Mouse (Mus musculus) v-Abl transformed pro-B cells (cell line): ENCODE results near the gene Smoc1.

Experiments used
- in situ Hi-C, 2 experiments: fragments of 400-800 bp; cut with MboI; formaldehyde crosslinking; loops; one replicate each; pipeline ENCODE4 v1.15.1; 2025; ENCODE audit not compliant: unreplicated experiment in 2 of 2

Smoc1 gene

DNA sequence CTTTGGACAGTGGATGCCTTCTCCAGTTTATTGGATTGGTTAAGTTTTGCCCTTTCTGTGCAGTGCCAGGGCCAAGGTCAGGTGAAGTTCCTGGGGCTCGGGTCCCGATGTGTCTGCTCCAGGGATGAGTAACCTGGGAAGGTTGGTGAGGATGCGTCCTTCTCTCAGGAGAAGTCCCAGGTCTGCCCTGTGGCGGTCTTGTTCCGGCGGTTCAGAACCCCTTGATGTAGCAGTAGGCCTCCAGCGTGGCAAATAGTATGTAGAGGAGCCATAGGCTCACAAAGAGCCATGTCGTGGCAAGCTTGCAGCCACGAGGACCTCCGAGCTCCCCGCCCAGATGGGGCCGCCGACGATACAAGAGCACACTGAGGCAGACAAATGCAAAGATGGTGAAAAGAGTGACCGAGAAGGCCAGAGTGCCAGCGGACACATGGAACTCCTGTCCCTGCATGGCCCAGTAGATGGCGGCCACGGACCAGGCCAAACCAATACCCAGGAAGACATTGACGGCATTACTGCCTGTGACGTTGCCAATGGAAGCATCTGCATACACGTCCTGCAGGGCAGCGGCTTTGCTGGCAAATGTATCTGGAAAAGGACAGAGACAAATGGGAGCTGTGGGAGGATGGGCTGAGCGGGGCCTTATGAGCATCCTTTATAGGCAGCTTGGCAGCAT is 172.8 kb downstream of the Smoc1 start:
- in situ Hi-C loops = loop anchor here in 1 of 2 experiments (25.0 kb wide), 1 partner anchor 1037 kb away; no protein-coding TSS in a partner anchor

DNA sequence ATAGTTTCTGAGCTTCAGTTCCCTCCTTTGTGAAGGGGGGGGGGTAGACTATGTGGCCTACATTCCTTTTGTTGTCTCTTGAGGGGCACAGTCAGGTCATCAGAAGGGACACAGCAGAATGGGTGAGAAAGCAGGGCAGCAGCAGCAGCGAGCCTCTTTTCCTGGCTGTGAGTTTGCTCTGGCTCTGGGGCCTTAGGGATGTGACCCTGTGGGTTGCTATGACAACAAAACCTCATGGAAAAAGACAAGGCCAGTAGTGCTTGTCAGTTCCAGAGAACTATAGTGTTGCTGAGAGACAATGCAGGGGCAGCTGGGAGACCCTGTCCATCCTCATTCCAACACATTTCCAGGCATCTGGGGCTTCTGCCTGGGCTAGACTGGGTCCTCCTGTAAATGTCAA is 176.6 kb downstream of the Smoc1 start:
- in situ Hi-C loops = loop anchor here in 1 of 2 experiments (10.0 kb wide), 1 partner anchor 582 kb away; the partner anchor contains the start of gene Map3k9

- in situ Hi-C loops = loop anchor here in 1 of 2 experiments (10.0 kb wide), 1 partner anchor 579 kb away; the partner anchor contains the start of gene Map3k9
Measured at GRCm38 (mm10) chr12:81205619-81206560, 179.3 kb downstream of the Smoc1 start.

DNA sequence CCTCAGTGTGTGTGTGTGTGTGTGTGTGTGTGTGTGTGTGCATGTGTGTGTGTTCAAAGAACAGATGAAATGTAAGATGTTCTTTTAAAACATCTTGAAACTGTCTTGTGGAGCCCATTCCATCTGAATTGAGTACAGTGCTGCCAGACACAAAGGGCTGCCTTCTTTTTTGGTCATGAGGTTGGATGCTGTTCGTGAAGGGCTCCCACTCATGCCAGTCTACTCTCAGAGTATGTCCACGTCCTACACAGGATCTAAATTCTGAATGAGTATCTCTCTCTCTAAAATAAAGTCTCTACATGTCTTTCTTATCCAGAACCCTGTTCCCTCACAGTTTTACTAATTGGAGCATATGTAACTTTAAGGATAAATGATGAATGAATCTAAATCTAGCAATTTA is 182.0 kb downstream of the Smoc1 start:
- in situ Hi-C loops = loop anchor here in 1 of 2 experiments (10.0 kb wide), 1 partner anchor 576 kb away; the partner anchor contains the start of gene Map3k9

GRCm38 (mm10) chr12:81219339-81219738 is 192.7 kb downstream of the Smoc1 start:
- in situ Hi-C loops = no loop called here

GRCm38 (mm10) chr12:81223276-81223675 is 196.7 kb downstream of the Smoc1 start:
- in situ Hi-C loops = no loop called here

- in situ Hi-C loops = no loop called here
Measured at GRCm38 (mm10) chr12:81224843-81225242, 198.2 kb downstream of the Smoc1 start.

DNA sequence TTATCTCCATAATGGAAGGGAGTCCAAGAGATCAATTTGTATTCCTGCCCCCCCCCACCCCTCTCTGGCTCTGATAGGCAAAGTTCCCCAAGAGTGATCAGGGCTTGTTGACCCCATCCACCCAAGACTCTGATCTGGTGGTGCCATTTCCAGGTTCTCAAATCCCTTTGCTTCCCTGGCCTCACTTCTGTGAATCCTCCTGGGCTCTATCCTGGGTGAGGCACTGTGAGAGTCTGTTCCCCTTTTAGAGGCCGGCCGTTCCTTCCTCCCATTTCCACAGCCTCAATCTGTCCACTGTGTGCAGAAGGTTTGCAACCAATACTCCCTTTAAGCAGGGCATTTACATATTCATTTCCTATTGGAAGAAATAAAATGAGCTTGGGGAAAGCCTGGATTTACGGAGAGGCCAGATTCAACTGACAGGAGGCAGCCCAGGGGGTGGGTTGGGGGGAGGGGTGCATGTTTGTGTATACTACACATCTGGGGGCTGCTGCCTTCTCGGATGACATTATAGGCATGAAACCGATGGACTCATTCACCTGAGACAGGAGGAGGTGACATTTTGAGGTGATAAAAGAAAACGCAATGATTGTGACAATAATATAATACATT is 199.5 kb downstream of the Smoc1 start:
- in situ Hi-C loops = no loop called here

DNA sequence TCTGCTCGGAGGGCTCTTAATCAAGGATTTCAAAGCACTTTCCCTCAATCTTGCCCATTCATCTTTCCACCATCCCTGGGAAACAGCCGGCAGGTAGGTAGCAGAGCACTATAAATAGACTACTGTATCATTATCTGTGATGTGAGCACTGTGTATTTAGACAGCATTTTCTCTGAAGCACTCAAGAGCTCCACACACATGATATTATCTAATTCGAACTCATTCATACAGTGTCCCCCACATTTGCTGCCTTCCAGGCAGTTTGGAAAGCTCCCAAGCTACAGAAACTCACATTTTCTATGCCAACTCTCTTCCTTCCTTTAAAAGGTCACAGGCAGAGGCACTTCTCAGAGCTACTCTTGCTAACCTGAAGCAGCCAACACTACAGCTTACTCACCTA is 200.0 kb downstream of the Smoc1 start:
- in situ Hi-C loops = no loop called here

DNA sequence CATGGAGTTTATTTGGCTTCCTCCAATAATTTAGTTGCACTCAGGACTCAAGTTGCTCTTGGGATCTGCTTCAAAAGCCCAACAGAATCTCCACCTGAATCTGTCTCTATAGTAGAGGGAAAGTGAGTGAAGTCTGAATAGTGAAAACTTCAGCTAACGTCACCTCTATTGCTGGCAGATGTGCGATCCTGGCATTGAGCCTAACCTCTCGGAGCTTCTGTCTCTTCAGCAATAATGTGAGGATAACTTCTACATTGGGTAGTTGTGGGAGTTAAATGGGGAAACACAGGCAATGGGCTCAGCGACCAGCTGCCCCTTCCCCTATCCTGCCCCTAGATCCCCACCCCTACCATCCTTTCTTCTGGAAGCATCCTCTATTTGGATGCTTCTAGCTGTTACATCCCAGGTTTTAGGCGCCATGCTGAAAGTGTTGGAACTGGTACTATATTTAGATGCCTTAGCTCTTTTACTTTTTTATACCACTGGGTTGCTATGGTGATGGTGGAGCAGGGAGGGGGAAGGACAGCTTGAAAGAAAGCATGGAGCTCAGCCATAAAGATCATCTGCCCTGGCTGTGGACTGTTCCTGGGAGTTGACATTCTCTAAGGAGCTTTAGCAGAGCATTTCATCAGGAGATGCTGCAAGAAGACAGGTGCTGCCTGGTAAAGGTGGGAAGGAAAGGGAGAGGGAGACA is 201.3 kb downstream of the Smoc1 start:
- in situ Hi-C loops = no loop called here

DNA sequence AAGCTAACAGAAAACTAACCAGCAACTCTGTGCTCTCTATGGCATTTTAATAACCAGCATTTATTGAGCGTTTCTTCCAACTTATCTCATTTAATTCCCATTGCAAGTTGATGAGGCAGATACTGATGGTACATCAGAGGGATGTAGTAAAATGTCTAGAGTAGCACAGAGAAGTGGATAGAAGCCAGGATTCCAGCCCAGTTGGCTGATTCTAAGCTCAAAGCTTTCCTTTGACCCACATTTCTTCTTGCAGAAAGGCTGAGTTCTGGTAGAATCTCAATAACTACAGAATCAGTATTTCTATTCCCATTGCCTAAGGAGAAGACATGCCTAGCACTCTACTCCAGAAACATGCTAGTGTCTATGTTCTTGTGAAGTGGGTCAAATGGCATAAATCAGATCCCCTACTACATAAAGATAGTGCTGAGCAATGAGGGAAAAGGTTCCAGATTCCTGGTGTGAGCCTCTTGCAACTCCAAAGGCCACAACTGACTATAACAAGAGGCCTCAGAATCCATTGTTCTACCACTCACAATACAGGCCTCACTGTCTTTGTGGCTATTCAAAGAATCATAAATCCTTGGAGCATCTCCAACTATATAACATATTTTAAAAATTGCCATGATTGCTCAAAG is 207.3 kb downstream of the Smoc1 start:
- in situ Hi-C loops = no loop called here

- in situ Hi-C loops = no loop called here
Measured at GRCm38 (mm10) chr12:81235456-81236330, 209.1 kb downstream of the Smoc1 start.
